Mouse (Mus musculus) lung, postnatal 25 days (tissue): Measurements from ENCODE around the gene Slc38a4.

Experiments used
- DNase-seq: peaks from one replicate; pipeline ENCODE4 v3.0.0; 2022; ENCODE audit warnings: low spot score

Gene Slc38a4

DNA sequence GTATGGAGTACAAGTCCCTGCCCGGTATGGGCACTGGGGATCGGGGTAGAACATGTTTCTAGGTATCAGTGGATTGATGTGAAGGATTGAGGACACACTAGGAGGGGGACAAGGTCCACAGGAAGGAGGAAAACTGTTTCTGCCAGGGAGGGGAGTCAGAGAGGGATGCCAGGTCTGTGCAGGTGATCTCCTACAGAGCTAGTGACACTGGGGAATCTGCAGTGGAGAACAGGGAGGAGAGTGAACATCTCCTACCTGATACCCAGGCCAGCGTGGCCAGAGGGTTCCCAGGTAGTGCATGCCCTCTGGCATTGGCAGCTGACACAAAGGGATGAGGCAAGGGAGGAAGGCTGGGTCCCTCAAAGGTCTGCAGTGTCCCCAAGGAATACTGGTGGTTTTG, 89.4 kb downstream of the Slc38a4 start:
- DNase-seq, result no peak

DNA sequence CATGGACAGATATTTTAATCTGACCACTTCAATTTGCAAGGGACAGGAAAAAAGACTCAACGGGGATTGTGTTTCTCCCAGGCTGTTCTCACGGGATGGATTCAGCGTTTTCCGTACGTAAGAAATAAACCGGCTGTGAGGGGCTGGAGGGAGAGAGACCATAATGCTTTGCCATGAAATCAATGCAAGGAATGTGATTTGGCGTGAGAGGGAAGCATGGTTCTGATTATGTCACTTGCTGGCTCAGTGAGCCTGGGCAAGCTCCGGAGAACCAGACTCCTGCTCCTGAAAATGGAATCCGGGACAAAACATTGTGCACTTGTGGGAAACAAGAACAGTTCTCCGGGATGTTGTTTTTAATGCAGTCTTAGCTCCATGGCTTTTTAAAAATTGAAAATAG, 92.0 kb downstream of the Slc38a4 start:
- no peak for DNase-seq

DNA sequence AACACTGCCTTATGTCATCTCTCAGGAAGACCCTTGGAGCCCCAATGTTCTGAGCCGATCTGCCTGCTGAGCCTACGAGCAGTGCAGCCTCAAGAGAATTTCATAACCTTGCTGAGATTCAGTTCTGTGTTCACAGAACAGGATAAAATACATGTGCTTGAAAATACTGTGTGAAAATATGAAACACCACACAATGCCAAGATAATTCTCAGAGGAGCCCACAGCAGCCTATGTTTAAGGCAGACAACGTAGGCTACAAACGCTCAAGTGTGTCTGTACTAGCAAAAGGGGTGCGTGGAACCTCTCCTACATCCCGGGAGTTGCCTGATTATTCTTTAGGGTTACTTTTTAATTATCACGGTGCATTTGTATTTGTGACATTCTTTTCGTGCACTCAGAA, 92.4 kb downstream of the Slc38a4 start:
- no peak for DNase-seq

DNA sequence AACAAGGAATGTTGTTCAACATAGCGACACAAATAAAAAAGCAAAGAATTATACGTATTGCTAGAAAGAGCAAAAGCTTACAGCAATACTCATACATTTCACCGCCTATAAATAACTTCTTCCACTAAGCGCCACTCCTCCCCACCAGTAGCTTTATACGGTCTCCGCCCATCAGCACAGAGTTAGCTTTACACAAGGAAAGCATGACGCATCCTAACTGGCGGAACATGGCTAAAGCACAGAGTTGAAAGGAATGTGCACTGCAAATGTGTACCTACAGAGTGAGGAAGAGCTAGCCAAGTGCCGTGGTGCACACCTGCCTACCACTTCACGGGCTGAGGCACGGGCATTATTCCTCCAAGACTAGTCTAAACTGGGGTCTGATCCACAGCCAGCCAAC, 95.4 kb downstream of the Slc38a4 start:
- no peak for DNase-seq

DNA sequence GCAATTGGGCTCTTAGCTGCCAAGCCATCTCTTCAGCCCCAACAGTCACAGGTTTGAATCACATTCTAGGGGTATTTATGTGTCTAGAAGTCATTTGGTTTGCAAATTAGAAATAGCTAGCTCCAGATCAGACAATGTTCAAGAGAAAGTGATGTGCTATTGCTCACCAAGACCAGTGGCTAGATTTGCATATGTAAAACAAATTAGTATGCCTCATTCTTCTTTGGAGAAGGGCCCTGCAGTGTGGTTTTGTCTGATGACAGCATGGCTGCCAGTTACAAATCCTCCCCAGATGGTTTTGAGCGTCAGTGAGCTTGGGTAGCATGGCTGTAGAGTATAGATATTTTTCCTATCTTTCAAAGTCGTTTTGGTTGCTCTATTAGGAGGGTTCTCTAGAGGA, 96.5 kb downstream of the Slc38a4 start:
- no peak for DNase-seq

DNA sequence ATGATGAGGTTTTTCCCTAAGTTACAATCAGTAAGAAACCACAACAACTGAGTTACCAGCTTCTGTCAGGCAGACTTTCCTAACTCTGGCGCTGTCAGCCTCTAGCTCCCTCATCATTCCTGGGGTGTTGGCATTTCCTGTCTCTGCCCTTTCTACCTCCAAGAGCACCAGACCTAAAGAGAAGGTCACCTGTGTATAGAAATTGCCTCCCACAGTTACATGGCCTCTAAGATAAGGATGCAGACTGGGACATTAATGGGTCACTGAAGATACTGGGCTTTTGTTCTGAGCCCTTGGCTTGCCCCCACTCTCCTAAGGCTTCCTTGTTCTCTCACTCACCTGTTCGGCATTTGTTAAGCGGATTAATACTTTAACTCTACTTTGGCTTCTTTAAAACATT, 99.1 kb downstream of the Slc38a4 start:
- no peak for DNase-seq

DNA sequence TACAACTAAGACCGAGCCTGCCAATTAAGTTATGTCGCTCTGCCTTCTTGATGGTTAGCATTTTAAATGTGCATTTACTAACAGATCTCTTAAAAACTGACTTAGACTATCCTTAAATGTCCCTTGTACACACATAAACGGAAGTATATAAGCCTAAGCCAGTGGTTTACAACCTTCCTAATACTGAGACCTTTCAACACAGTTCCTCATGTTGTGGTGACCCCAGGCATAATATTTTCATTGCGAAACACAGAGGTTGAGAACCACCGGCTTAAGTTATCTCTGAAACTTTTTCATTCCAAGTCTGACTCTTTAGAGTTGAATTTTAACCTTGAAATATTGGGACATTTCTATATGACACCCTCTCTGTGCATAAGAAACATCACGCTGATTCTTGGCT, 101.4 kb downstream of the Slc38a4 start:
- DNase-seq, result no peak

DNA sequence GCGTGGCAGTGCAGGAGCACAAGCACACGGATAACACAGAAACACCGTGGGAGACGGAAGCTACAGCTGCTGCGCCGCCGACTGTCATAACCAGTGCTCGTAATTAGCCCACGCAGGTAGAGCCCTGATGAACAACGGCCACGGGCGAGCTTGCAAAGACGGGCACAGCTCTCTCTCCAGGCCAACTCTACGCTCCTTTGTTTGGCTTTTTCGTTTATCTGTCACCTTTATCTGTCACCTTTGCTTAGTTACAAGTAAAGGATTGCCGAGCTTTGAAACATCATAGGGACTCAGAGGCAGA, 101.9 kb downstream of the Slc38a4 start:
- no peak for DNase-seq

DNA sequence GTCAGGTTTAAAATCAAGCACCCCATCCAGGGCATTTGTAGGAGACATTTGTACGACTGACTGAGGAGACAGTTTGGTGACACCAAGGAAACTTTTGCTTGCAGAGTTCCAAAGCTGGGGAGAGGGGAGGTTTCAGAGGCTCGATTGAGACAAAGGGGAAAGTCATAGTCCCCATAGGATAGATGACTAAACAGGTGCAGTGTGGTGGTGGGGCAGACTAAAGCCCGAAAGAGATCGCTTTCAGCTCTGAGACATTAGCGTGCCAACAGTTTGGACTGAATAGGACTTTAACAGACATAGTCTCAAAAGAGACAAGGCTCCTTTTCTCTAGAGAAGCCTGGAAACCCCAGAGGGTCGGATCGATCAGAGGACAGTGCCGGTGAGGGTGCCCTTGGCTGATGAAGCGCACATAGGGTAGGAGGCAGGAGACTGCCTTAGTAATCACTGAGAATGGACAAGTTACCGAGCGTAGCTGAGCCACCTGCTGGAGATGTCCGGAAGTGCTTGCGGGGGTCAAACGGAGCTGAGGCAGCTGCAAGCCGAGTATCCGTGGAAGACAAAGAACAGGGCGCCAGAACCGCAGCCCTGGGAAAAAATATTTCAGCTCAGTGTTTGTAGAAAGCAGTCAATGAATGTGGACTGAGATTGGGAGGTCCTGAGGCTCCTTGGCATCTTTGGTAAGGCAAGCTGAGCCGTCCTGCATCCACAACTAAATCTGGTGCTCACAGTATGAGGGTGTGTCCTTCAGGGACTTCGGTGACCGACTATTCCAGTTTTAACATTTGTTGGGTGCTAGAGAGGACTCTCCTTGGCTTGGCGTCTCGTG, 102.4 kb downstream of the Slc38a4 start:
- DNase-seq, result peak; percentile 35

DNA sequence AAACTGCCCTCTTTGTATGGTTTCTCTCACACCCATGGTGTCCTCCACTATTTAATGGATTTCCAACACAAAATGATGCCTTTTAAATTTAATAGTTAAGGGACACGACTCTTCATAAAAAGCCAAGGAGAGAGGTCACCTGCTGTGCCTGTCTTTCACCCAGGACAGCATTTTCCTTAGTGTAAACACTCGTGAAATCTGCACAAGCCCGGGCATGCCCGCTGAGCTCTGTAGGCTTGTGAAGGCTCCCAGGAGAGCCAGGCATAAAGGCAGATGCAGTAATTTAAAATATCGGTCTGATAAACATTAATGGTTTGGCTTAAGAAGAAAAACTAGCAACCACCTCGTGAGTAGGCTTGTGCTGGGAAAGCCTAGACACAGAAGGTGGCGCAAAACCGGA, 103.3 kb downstream of the Slc38a4 start:
- no peak for DNase-seq

DNA sequence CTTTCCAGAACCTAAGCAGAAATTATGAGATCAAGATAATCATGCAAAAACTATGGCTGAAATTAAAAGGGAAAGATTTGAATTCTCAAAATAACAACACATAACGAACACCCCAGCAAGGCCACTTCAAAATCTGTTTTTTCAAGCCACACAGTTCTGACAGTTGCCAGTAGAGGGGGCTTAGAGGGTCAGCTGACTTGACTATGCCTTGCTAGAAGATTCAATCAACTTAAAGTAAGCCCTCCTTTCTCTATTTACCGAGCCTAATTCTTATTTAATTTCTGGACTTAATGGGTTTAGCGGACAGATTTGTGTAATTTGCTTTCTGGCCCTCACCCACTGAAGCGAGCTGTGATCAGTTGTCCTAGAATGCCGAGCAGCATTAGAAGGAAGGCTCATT, 104.0 kb downstream of the Slc38a4 start:
- no peak for DNase-seq

DNA sequence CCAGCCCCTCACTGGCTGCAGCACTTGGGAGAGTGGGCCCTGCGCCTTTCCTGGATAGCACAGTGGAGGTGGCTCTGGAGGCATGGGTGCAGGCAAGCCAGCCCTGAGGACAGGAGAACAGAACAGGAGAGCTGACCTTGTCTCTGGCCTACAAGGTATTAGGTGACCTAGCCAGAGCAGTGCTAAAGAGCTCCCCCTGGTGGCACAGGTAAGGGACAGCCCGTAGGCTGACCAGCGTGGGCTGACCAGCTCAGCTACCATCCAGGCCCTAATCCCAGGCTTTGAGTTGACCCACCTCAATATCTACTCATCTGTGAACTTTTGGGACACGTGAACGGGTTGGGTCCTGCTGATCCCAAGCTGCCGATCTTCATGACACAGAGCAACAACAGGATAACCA, 107.3 kb downstream of the Slc38a4 start:
- DNase-seq, result peak; percentile 37
